Mouse (Mus musculus) midbrain, embryonic 14.5 days (tissue): Measurements from ENCODE around the gene Spag9. TPM values are rescaled to one million over a fixed set of nuclear protein-coding genes. Genes with fewer than 3 reads are reported as not detected.

Source experiments
- ATAC-seq: fragments of 200-750 bp; cut with Nextera tagmentation; 2 replicates; pipeline ENCODE4 v1.8.0; 2017; ENCODE audit warnings: moderate number of reproducible peaks, moderate library complexity; ENCODE audit not compliant: low FRiP score, low TSS enrichment
- DNase-seq: peaks from one replicate; pipeline ENCODE4 v3.0.0-alpha.2; 2015
- H3K27ac ChIP-seq: fragments of 300-500 bp; sonication (generic); replicated peaks from 2 replicates; pipeline ENCODE4 v1.5.1; 2014; ENCODE audit warnings: mild to moderate bottlenecking, low read depth, low read length, moderate library complexity
- H3K27me3 ChIP-seq: fragments of 300-500 bp; sonication (generic); 2 replicates; pipeline ENCODE4 v1.6.1; 2014; ENCODE audit warnings: low read length, control low read depth, mixed read lengths; ENCODE audit not compliant: control insufficient read depth, insufficient read depth
- H3K36me3 ChIP-seq: fragments of 300-500 bp; sonication (generic); 2 replicates; pipeline ENCODE4 v1.6.1; 2014; ENCODE audit warnings: low read length, control low read depth; ENCODE audit not compliant: control insufficient read depth, insufficient read depth
- H3K4me1 ChIP-seq: fragments of 300-500 bp; sonication (generic); 2 replicates; pipeline ENCODE4 v1.6.1; 2014; ENCODE audit warnings: mild to moderate bottlenecking, antibody characterized with exemption, low read length, control low read depth; ENCODE audit not compliant: control insufficient read depth, insufficient read depth
- H3K4me2 ChIP-seq: fragments of 300-500 bp; sonication (generic); 2 replicates; pipeline ENCODE4 v1.6.1; 2014; ENCODE audit warnings: mild to moderate bottlenecking, low read length, moderate library complexity
- H3K4me3 ChIP-seq: fragments of 300-500 bp; sonication (generic); replicated peaks from 2 replicates; pipeline ENCODE4 v1.5.1; 2014; ENCODE audit warnings: low read depth, low read length
- H3K9ac ChIP-seq: fragments of 300-500 bp; sonication (generic); replicated peaks from 2 replicates; pipeline ENCODE4 v1.6.1; 2014; ENCODE audit warnings: mild to moderate bottlenecking, low read length, moderate library complexity
- H3K9me3 ChIP-seq: fragments of 300-500 bp; sonication (generic); 2 replicates; pipeline ENCODE4 v1.6.1; 2016; ENCODE audit warnings: low read length, control low read depth, mixed read lengths; ENCODE audit not compliant: control insufficient read depth
- WGBS: fragments of 180-500 bp; shearing (Covaris S2); extraction: QIAGEN DNeasy Blood & Tissue Kit; methylation state at CpG from one replicate; pipeline ENCODE4 v1.1.7; 2014; 5-methylcytosine and 5-hydroxymethylcytosine counted together
- polyA plus RNA-seq: library from polyadenylated mRNA; unstranded; fragments of >200 nt; fragmentation: Nextera tagmentation; extraction: Ambion mirVana; gene quantifications from 2 replicates; pipeline ENCODE4 v1.2.1, GENCODE M21; 2014

Spag9 gene
- polyA plus RNA-seq, 1 experiment from 2014 or later = 140 TPM

DNA sequence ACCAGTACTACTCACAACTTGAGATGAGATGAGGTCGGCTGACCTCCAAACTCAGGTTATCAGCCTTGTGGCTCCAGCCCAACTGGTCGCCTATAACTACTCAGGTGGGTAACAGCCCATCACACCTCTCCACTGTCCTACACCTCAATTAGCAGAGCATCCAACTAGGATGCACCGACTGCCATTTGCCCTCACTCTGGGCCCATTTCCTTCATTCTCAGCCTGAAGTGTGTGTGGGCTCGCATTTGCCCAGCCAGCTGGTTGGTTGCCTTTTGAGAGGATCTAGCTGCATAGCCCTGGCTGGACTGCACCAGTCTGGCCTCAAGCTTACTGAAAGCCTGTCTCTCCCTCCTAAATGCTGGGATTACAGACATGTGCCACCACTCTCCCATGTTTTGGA, 38.1 kb upstream of the Spag9 start:
- DNase-seq = no peak
- Histone ChIP-seq H3K9me3 (no peaks in the 10 kb centered on the region), H3K27ac (no peak overlapping the region), H3K4me1 (peaks cover 10% of the 10 kb centered on the region), H3K4me2 (no peak overlapping the region), H3K27me3 (no peaks in the 10 kb centered on the region), H3K36me3 (peaks cover 49% of the 10 kb centered on the region), H3K9ac (no peak overlapping the region), H3K4me3 (no peak overlapping the region)
- WGBS = 86% methylated on average over 4 of the region's 4 CpGs
- no peak for ATAC-seq

DNA sequence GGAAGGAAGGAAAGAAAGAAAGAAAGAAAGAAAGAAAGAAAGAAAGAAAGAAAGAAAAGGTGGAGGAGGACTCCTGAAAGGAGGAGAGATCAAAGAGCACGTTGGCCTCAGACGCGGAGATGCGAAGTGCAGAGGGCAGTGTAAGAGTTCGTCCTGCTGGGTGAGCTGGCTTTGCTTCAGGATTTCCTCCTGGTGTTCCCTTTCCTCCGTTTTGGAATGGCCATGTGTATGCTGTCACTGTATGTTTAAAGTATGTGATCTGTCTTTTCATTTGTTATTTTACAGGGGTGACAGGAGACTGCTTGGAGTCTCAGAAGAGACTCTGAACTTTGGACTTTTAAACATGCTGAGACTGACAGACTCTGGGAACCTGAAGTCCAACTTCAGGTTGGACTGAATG, 34.4 kb upstream of the Spag9 start:
- H3K27ac ChIP-seq = no peak overlapping the region
- 92% methylated on average over 6 of the region's 6 CpGs for WGBS
- H3K4me3 ChIP-seq = no peak overlapping the region
- no peaks in the 10 kb centered on the region for H3K27me3 ChIP-seq
- H3K36me3 ChIP-seq = peaks cover 79% of the 10 kb centered on the region
- H3K4me1 ChIP-seq = peaks cover 2% of the 10 kb centered on the region; the same call in 1 of the 2 replicates
- H3K9me3 ChIP-seq = no peaks in the 10 kb centered on the region
- DNase-seq = no peak
- no peak overlapping the region for H3K4me2 ChIP-seq
- no peak overlapping the region for H3K9ac ChIP-seq
- no peak for ATAC-seq

DNA sequence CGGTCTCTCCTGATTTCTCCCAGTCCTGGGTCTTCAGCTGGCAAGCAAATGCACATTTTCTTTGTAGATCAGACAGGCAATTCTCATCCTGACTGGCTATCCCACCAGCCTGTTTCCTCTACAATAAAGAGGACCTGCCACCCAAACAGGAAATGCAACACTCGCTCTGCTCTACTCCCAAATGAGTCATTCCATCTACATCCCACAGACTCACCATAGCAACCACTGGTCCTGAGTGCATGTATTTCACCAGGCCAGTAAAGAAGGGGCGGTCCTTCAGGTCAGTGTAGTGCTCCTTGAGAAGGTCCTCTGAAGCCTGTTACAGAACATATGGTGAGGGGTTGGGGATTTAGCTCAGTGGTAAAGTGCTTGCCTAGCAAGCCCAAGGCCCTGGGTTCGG, 32.9 kb upstream of the Spag9 start:
- peaks cover 74% of the 10 kb centered on the region for H3K36me3 ChIP-seq
- H3K4me3 ChIP-seq = no peak overlapping the region
- no peak overlapping the region for H3K4me2 ChIP-seq
- no peaks in the 10 kb centered on the region for H3K27me3 ChIP-seq
- ATAC-seq = no peak
- 73% methylated on average over 4 of the region's 4 CpGs for WGBS
- H3K27ac ChIP-seq = no peak overlapping the region
- no peak for DNase-seq
- no peaks in the 10 kb centered on the region for H3K9me3 ChIP-seq
- H3K4me1 ChIP-seq = peaks cover 5% of the 10 kb centered on the region; the same call in 1 of the 2 replicates
- H3K9ac ChIP-seq = no peak overlapping the region

DNA sequence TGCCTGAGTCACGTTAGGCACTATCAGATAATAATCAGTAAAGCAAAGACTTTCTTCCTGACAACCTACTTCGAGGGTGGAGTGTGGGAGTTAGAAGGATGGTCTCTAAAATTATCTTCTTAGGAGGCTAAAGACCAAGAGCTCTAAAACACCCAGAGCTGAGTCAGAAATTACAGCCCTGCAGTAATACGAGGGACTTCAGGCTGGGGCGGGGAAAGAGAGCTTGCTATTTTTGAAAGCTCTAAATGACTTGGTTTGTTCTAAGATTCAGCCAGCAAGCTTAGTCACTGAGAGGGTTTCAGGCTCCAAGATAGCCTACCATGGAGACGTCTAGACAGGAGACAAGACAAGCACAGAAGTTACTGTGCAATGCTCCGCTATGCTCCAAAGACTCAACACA, 30.5 kb upstream of the Spag9 start:
- H3K36me3 ChIP-seq = peaks cover 52% of the 10 kb centered on the region
- ATAC-seq (no peak), DNase-seq (no peak)
- no peaks in the 10 kb centered on the region for H3K27me3 ChIP-seq
- 97% methylated on average over 6 of the region's 6 CpGs for WGBS
- no peak overlapping the region for H3K27ac ChIP-seq
- H3K4me3 ChIP-seq = no peak overlapping the region
- peaks cover 8% of the 10 kb centered on the region; the same call in 1 of the 2 replicates for H3K4me1 ChIP-seq
- no peaks in the 10 kb centered on the region for H3K9me3 ChIP-seq
- H3K4me2 ChIP-seq = no peak overlapping the region
- H3K9ac ChIP-seq = no peak overlapping the region

DNA sequence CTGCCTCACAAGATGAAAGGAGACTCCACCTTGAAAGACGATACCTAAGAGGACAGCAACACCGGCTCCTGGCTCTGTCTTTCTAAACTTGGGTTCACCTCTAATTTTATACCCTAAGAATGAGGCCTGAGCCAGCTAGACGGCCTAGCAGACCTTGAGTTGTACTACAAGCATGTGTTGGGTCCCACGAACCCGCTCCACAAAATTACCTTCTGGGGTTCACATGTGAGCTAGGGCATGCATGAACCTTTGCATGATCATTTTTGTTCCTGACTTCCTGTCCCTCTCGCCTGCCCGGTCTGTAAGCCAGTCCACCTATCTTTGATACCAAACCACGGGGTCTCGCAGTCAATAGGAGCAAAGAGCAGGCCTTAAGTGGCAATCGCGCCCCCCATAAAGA, 28.5 kb upstream of the Spag9 start:
- H3K9me3 ChIP-seq = no peaks in the 10 kb centered on the region
- peaks cover 34% of the 10 kb centered on the region for H3K36me3 ChIP-seq
- ATAC-seq = no peak
- peak overlapping the region; percentile 82 for H3K4me3 ChIP-seq
- no peaks in the 10 kb centered on the region for H3K27me3 ChIP-seq
- peak overlapping the region; percentile 83 for H3K4me2 ChIP-seq
- 4% methylated on average over 11 of the region's 11 CpGs for WGBS
- peak; percentile 26 for DNase-seq
- peak overlapping the region; percentile 81 for H3K9ac ChIP-seq
- H3K27ac ChIP-seq = peak overlapping the region; percentile 82
- peaks cover 8% of the 10 kb centered on the region; the same call in 1 of the 2 replicates for H3K4me1 ChIP-seq

DNA sequence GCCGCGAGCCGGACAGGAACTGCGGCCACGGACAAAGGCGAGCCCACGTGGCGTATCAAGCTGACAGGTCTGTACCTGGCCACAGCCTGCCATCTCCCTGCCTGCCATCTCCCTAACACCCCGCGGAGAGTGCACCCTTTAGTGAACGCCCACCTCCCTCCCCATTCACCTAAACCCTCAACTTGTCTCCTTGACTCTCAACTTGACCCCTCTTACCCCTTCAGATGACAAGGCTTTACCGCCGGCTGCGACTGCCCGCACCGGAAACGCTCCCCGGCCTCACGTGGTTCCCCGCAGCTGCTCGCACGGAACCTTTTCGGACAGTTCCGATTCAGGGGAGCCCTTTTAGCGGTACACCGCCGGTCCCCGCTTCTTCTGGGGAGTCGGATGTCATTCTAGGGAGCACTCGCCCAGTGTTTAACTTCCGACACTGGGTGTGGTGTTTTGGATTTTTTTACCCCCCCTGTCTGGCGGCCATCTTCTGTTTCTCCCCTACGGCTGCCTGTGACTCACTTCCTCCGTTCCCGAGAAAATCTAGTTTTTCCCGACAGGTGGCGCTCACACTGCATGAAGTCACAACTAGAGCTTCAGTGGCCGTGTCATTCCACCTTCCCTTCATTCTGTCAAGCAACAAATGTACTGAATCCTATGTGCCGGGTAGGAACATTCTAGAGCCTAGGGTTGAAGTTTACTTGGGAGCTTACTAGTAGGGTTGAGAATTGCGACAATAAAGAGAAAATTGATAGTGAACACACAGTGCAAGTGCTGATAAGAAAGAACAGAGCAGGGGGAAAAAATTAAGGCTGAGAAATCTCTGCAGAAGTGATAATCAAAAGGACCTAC, 27.7 kb upstream of the Spag9 start, which contains the start of the genes Gm20390 and Nme1:
Gene Gm20390 (minus strand): TSS at position 289 of the 843 bp plus-strand sequence.
Gene Nme1 (minus strand): TSS at position 517 of the 843 bp plus-strand sequence.
- Histone ChIP-seq H3K9ac (peak within 1 kb of the TSS; percentile 81), H3K27me3 (no peaks in the 10 kb centered on the region), H3K36me3 (peaks cover 26% of the 10 kb centered on the region), H3K9me3 (no peaks in the 10 kb centered on the region), H3K4me3 (peak within 1 kb of the TSS; percentile 82), H3K27ac (peak within 1 kb of the TSS; percentile 82), H3K4me2 (peak within 1 kb of the TSS; percentile 83), H3K4me1 (peaks cover 8% of the 10 kb centered on the region; the same call in 1 of the 2 replicates)
- WGBS = under 1% methylated on average over 40 of the region's 40 CpGs
- DNase-seq (peak; percentile 99), ATAC-seq (peak; percentile 95)

DNA sequence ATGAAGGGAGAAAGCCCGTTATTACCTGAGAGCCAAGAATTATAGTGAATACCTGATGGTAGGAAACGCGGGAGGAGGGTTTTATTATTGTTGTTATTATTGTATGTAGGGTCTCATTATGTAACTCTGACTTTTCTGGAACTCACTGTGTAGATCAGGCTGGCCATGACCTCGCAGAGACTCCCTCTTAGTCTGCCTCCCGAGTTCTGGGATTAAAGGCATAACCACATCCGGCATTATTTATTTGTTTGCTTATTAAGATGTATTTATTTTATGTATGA, 27.1 kb upstream of the Spag9 start:
- no peaks in the 10 kb centered on the region for H3K27me3 ChIP-seq
- 47% methylated on average over 6 of the region's 6 CpGs for WGBS
- H3K4me2 ChIP-seq = peak overlapping the region; percentile 83
- H3K4me1 ChIP-seq = peaks cover 8% of the 10 kb centered on the region; the same call in 1 of the 2 replicates
- H3K4me3 ChIP-seq = peak overlapping the region; percentile 82; the same call in 1 of the 2 replicates
- H3K27ac ChIP-seq = peak overlapping the region; percentile 82
- H3K9ac ChIP-seq = no peak overlapping the region
- H3K36me3 ChIP-seq = peaks cover 21% of the 10 kb centered on the region
- H3K9me3 ChIP-seq = no peaks in the 10 kb centered on the region
- no peak for DNase-seq
- no peak for ATAC-seq

DNA sequence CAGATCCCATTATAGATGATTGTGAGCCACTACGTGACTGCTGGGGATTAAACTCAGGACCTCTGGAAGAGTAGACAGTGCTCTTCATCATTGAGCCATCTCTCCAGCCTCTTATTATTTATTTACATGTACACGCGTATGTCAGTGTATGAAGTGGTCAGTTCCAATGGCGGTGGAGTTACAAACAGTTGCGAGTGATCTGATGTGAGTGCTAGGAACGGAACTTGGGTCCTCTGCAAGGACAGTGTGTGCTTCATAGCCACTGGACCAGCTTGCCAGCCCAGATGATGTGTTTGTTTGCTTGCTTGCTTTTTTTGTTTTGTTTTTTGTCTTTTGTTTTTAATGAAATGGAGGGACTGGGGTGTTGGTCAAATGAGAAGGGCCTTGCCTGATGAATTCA, 26.7 kb upstream of the Spag9 start:
- H3K36me3 ChIP-seq = peaks cover 17% of the 10 kb centered on the region
- no peak for DNase-seq
- H3K27me3 ChIP-seq = no peaks in the 10 kb centered on the region
- 0 out of 2 replicates have a peak overlapping the region, but pooled peaks have one; percentile 82 for H3K27ac ChIP-seq
- no peak overlapping the region for H3K9ac ChIP-seq
- peaks cover 8% of the 10 kb centered on the region; the same call in 1 of the 2 replicates for H3K4me1 ChIP-seq
- H3K9me3 ChIP-seq = no peaks in the 10 kb centered on the region
- H3K4me2 ChIP-seq = peak overlapping the region; percentile 83; the same call in 1 of the 2 replicates
- ATAC-seq = no peak
- 91% methylated on average over 6 of the region's 6 CpGs for WGBS
- H3K4me3 ChIP-seq = no peak overlapping the region

DNA sequence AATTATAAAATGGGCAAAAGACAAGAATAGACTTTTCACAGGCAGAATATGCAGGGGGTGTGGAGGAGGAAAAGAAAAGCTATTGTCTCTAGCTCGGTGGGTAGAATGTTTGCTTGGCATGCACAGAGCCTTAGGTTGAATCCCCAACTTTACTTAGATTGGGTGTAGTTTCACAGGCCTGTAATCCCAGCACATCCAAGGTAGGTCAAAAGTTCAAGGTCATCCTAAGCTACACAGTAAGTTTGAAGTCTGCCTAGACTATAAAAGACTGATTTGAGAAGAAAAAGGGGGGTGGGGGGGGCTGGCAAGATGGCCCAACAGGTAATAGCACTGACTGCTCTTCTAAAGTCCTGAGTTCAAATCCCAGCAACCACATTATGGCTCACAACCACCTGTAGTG, 26.1 kb upstream of the Spag9 start:
- WGBS = 72% methylated on average over 1 of the region's 1 CpGs
- Histone ChIP-seq H3K4me3 (no peak overlapping the region), H3K9ac (no peak overlapping the region), H3K4me2 (no peak overlapping the region), H3K27ac (no peak overlapping the region), H3K4me1 (peaks cover 8% of the 10 kb centered on the region; the same call in 1 of the 2 replicates), H3K27me3 (no peaks in the 10 kb centered on the region), H3K36me3 (peaks cover 11% of the 10 kb centered on the region), H3K9me3 (no peaks in the 10 kb centered on the region)
- DNase-seq (no peak), ATAC-seq (no peak)
